Mouse (Mus musculus): ENCODE measurements around the gene Phgr1. TPM values are rescaled to one million over a fixed set of nuclear protein-coding genes. Genes with fewer than 3 reads are reported as not detected.

Gene Phgr1
- polyA plus RNA-seq (2012; rRNA removed): 0.12 TPM in 1 of 2 replicates, not detected in the other

GRCm38 (mm10) chr2:118772158-118772874, at the start of gene Phgr1:
Gene Phgr1, plus strand, starts transcription at chr2:118772769.

GRCm38 (mm10) chr2:118728337-118728736, 44.2 kb upstream of the Phgr1 start, which contains the start of gene Plcb2:
Gene Plcb2, minus strand, starts transcription at chr2:118728438.

GRCm38 (mm10) chr2:118745232-118745884, 27.2 kb upstream of the Phgr1 start, which contains the start of gene Inafm2:
Gene Inafm2, plus strand, starts transcription at chr2:118745758.

GRCm38 (mm10) chr2:118761906-118762783, 10.4 kb upstream of the Phgr1 start, which contains the start of gene Ccdc9b:
Gene Ccdc9b, minus strand, starts transcription at chr2:118762661.

GRCm38 (mm10) chr2:118779504-118780480, 7.2 kb downstream of the Phgr1 start, which contains the start of gene Disp2:
Gene Disp2, plus strand, starts transcription at chr2:118779719.

GRCm38 (mm10) chr2:118813981-118814836, 41.6 kb downstream of the Phgr1 start, which contains the start of gene Knstrn:
Gene Knstrn, plus strand, starts transcription at chr2:118814003.

Other genes starting within 250 kb of the Phgr1 start
- 9.2 and 12.2 TPM in 2 replicates for gene Bmf, start 223.1 kb upstream of the Phgr1 start, polyA plus RNA-seq (2012; rRNA removed)
- 28.7 and 38.9 TPM in 2 replicates for gene Bub1b, start 174.6 kb upstream of the Phgr1 start, polyA plus RNA-seq (2012; rRNA removed)
- gene Pak6, start 109.5 kb upstream of the Phgr1 start, polyA plus RNA-seq (2012; rRNA removed): 20.2 and 22.6 TPM in 2 replicates
- 0.23 and 0.36 TPM in 2 replicates for gene Ankrd63, start 68.8 kb upstream of the Phgr1 start, polyA plus RNA-seq (2012; rRNA removed)
- gene Plcb2, start 44.3 kb upstream of the Phgr1 start, polyA plus RNA-seq (2012; rRNA removed): 1.0 and 1.4 TPM in 2 replicates
- 9.9 and 11.5 TPM in 2 replicates for gene Inafm2, start 27.0 kb upstream of the Phgr1 start, polyA plus RNA-seq (2012; rRNA removed)
- 2.5 and 2.9 TPM in 2 replicates for gene Ccdc9b, start 10.1 kb upstream of the Phgr1 start, polyA plus RNA-seq (2012; rRNA removed)
- gene Disp2, start 7.0 kb downstream of the Phgr1 start, polyA plus RNA-seq (2012; rRNA removed): 57.0 and 66.4 TPM in 2 replicates
- gene Knstrn, start 41.2 kb downstream of the Phgr1 start, polyA plus RNA-seq (2012; rRNA removed): 40.0 and 55.7 TPM in 2 replicates
- gene Ivd, start 89.2 kb downstream of the Phgr1 start, polyA plus RNA-seq (2012; rRNA removed): 71.5 and 74.5 TPM in 2 replicates
- 18.6 and 21.1 TPM in 2 replicates for gene Bahd1, start 127.6 kb downstream of the Phgr1 start, polyA plus RNA-seq (2012; rRNA removed)
- gene Chst14, start 153.7 kb downstream of the Phgr1 start, polyA plus RNA-seq (2012; rRNA removed): 9.7 and 18.0 TPM in 2 replicates